Mouse (Mus musculus): ENCODE data around the gene Capn12.

DNA sequence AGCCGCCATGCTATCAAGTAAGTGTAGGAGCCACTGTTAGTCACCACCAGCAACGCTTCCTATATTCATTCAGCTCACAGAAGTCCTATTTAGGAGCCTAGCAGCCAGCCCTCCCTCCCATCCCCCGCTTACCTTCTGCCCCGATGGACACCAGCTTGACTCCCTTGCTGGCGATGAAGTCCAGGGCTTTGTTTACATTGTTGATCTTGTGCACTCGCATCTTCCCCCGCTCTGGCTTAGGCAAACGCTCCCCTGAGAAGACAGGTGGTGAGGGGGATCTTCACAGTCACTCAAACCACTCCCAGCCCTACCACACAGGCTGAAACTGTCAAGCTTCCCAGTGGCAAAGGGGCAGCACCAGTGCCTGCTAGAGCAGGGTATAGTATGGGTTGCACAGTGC, 37.3 kb downstream of the Capn12 start:
- TF ChIP-seq EP300 (optimal IDR thresholded peaks at IDR 0.05) (no peak), CTCF (IDR thresholded peaks at IDR 0.05; ENCODE audit: low read depth) (no peak)
